Mouse (Mus musculus) layer of hippocampus, postnatal 25 days (tissue): ENCODE data around the gene Anapc16. TPM values are rescaled to one million over a fixed set of nuclear protein-coding genes. Genes with fewer than 3 reads are reported as not detected.
"Not testable (repeated sequence)": the region's sequence is repeated elsewhere in the genome, so short reads cannot be mapped to it uniquely, and the experiment has no call there.

Source experiments
- DNase-seq, 2 experiments: peaks; one replicate each; pipeline ENCODE4 v3.0.0; 2022; ENCODE audit warnings: mixed read lengths in 2 of 2, low spot score in 1 of 2; ENCODE audit errors: extremely low spot score in 1 of 2
- total RNA-seq, 2 experiments: library from RNA; stranded (reverse); gene quantifications; 2 replicates each; pipeline ENCODE4 v1.2.3; 2021

Anapc16 gene
- total RNA-seq, 2 experiments from 2014 or later, result 59.3 to 77.3 TPM

DNA sequence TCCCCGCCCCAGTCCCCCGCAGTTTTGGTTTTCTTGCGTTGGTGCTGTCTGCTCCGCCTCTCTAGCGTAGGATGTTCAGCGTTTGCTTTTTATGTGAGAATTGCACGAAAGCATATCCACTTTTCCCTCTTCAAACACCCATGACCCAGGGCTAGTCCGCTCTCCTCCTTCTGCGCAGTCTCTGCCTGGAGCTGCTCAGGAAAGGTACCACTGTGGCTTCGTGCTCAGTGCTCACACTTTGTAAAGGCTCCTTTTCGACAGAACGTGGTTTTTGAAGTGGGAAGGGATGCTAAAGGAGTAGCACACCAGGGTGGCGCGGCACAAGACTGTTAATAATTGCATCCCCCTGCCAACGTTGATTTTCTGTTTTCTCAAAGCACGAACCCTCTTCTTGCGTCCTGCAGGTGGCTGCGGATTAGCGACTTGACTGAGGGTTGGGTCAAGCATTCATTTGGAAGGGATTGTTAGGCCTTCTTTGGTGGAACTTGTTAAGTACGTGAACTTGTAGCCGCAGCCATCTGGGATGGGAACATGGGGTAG is 348 bp upstream of the Anapc16 start:
- no peak for DNase-seq

DNA sequence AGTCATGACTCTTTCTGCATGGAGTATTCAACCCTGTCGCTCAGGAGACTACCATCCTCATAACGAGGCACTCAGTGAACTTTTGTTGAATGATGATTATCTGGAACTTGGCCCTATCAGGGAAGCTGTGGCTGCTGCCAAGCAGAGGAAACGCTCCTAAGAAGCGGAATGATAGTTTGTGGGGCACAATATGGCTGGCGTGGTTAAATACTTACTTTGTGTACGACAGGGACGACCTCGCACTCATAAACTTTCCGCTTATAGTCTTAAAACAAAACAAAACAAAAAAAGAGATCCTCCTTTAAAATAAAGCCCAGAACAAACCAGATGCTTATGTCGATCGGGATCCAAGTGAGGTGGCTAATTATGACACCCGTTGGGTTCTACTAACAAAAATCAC is 732 bp downstream of the Anapc16 start:
- no peak for DNase-seq

DNA sequence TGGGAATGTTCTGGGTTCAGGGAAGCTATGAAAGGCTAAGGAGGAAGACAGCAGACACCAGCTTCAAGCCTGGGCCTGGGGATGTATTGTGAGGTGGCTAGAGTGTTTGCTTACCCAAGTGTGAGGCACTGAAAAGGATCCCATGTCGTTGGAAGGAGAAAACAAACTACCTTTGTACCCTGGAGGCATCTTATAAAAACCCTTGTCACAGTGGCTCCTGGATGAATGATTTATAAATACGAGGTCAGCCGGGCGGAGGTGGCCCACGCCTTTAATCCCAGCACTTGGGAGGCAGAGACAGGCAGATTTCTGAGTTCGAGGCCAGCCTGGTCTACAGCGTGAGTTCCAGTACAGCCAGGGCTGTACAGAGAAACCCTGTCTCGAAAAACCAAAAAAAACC is 1.3 kb downstream of the Anapc16 start:
- DNase-seq, result not testable (repeated sequence)

DNA sequence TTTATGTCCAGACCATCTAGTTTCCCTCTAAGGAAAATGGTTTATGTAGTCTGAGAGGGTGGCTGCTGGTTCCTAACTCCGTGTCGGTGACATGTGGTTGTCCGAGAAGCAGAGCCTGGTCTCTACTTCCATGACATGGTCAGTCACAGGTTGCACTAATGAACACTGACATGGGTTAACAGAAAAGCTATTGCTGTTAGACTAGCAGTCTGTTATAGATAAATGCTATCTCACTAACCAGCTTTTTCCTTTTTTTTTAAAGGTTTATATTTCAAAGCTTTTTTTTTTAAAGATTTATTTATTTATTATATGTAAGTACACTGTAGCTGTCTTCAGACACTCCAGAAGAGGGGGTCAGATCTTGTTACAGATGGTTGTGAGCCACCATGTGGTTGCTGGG is 3.9 kb downstream of the Anapc16 start:
- no peak for DNase-seq

DNA sequence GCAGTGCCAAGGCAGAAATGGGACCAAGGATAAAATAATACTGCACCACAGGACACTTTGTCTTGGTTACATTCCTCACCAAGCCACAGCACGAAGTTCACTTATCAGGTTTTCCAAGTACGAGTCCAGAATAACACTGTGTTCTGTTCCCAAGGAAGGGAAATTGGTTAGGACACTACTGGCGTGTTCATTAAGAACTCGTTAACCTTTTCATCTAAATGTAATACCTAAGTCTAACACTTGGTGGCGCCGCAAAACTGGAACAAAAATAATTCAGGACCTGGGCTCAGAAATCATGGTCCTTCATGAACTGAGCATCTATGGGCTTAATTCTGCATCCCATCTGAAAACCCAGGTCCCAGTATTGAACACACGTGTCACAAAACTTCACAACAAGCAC is 5.3 kb downstream of the Anapc16 start:
- DNase-seq, result peak in 1 of 2 experiments; percentile 48

DNA sequence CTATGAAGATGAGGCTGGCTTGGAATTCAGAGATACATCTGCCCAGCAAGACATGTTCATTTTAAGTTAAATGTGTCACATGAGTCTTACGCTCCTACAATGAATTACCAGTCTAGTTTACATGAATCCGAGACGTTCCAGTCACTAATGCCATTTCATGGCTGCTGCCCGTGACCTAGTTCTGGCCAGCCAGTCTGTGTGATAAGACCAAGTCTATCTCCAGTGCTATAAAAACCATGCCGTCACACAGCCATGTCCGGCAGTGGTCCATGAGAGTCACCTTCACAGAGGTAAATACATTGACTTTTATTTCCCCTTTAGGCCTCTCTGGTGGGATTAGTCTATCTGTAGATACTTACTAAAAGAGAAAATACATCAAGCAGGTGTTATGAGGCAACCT is 7.0 kb downstream of the Anapc16 start:
- no peak for DNase-seq

DNA sequence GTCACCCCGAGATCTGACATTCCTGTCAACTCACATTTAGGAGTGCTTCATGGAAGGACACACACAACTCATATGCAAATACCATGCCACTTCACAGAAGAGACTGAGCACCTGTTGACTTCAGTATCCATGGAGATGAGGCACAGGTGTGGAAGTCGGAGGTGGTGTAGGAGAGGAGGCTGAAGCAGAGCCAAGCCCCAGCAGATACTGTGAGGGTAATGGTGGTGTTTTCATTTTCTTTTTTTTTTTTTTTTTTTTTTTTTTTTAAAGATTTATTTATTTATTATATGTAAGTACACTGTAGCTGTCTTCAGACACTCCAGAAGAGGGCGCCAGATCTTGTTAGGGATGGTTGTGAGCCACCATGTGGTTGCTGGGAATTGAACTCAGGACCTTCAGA is 9.1 kb downstream of the Anapc16 start:
- not testable (repeated sequence) for DNase-seq

DNA sequence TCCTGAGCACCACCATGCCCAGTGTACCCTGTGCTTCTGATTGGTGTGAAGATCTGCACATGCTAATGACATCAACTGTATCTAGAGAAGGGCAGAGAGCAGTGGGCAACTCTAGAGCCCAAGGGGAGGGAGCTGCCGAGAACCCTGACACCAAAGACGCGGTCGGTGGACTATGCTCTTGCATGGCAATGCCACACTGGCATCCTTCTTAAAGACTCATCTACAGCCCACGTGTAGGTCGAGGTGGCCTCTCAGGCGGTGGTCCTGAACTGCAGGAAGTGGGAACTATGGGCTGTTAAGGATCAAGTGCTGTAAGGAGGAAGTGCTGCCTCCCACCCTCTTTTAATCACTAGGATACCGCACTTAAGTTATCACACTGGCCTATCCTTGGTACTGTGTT is 10.9 kb downstream of the Anapc16 start:
- no peak for DNase-seq

DNA sequence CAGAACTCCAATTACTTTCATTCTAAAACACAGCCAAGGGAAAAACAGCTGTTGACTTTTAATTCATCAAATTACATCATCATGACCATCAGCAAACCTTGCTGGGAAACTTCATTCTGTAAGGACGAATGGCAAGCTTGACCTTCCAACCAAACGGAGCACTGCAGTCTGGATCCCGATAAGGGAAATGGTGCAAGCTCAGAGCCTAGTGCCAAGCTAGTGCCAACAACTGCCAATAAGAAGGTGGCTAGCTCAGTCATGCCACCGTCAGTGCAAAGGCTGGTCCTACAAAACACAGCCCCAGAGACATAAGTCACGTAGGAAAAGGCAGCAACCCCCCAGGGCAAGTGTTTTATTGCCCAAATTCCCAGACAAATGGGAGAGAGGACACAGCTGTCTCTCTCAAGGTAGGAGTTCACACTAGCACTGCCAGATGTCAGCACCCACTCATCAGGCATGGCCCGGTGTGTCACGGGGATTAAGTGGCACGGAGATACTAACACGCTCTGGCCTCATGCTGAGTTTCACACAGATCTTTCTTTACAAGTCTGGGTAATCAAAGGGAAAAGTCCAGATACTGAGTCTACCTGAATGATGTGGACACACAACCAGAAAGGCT is 11.6 kb downstream of the Anapc16 start:
- no peak for DNase-seq

DNA sequence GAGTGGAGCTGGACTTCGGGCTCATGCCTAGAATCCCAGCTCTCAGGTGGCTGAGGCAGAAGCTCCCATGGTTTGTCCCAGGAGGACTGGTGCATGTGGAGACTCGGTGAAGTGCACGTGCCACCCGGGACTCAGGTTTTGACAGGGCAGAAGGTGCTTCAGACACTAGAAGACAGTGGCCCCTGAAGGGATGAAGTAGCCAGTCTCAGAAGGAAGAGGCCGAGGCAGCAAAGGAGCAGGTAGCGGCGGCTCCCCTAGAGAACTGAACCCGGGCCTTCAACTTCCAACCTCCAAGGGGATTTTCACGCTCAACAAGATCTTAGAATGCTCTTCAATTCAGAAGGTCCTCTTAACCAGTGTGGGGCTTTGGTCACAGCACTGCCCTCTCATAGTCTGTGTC is 12.5 kb downstream of the Anapc16 start:
- DNase-seq, result no peak

DNA sequence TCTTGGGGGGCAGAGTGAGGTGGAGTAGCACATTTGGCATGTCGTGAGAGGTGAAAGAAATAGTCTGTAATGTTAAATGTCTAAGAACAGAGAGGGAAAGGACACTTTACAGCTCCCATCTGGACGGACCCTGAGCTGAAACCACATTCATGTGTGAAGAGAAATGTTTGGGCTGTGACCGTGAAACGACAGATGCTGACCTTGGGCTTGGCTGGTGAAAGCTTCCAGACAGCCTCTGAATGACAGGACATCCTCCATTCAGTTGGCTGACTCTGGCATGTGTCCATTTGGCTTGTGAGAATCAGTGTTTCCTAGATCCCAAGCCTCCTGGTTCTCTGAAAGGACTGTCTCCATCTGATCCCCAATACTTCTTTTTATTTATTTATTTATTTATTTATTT is 14.9 kb downstream of the Anapc16 start:
- DNase-seq, result no peak

DNA sequence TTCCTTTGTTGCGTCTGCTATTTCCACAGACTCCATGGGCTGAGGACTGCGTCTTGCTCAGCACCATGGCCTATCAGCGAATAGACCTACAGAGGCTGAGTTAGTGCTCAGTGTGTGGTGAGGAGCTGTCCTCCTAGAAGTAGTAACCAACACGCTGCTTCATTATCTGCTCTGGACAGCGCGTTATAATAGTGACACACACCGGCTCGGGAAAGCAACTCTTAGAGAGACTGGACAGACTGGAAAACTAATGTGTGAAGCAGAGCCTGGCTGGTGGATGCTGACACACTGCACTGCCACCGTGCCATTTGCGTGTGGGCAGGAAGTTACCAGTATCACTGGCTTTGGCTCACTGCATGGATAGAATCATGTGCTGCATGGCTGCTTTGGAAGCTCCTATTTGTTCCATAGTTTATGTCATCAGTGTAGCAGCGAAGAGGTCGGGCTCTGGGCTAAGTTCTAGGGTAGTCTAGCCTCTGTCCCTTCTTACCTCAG is 20.5 kb downstream of the Anapc16 start:
- DNase-seq, result no peak

DNA sequence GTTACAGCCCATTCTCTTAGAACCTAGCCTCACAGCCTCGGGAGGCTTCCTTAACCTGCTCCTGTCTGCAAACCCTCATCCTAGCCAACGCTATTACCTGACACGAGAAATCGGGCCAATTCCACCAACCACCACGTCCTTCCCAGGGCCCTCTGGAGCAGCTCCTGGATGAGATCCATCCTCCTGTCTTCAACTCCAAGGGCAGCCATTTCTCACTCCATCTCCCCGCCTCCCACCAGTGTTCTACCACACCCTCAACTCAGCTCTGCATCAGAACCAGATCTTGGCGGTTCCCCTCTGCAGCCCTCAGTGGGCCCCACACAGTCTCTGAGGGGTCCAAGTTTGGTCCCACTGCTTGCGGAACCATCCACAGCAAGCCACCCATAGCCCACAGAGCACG is 21.1 kb downstream of the Anapc16 start:
- DNase-seq, result no peak

DNA sequence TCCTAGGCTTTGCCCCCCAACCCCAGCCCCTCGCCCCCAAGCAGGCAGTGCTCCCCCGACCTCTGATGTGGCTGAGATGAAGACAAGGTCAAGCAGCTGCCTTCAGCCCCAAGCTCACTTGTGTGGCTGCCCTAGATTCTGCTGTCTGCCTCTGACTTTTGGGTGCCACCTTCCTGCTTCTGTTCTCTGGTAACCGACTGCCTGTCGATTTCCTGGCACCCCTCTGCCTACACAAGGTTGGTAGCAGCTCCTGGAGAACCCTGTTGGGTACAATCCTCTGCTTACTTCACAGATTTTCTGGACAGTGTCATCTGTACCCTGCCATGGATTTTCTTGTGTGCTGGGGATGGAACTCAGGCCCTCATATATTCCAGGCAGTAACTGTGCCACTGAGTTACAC is 21.6 kb downstream of the Anapc16 start:
- no peak for DNase-seq

DNA sequence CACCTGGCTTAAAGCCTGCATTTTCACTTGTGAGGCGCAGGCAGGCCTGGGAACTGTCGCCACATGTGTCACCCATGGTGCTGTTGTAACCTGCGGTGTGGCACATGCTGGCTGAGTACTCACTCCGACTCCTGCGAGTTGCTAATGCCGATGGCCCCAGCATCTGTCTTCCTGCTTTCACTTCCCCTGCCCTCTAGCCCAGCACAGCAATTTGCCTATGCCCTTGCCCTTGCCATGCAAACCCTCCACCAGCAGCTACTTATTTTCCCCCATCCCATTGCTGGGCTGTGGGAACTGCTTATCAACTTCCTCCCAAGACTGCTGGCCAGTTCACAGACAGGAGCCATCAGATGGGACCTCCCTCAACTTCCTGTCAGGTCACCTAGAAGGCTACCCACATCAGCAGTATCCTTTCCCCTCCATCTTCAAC is 22.1 kb downstream of the Anapc16 start:
- no peak for DNase-seq

DNA sequence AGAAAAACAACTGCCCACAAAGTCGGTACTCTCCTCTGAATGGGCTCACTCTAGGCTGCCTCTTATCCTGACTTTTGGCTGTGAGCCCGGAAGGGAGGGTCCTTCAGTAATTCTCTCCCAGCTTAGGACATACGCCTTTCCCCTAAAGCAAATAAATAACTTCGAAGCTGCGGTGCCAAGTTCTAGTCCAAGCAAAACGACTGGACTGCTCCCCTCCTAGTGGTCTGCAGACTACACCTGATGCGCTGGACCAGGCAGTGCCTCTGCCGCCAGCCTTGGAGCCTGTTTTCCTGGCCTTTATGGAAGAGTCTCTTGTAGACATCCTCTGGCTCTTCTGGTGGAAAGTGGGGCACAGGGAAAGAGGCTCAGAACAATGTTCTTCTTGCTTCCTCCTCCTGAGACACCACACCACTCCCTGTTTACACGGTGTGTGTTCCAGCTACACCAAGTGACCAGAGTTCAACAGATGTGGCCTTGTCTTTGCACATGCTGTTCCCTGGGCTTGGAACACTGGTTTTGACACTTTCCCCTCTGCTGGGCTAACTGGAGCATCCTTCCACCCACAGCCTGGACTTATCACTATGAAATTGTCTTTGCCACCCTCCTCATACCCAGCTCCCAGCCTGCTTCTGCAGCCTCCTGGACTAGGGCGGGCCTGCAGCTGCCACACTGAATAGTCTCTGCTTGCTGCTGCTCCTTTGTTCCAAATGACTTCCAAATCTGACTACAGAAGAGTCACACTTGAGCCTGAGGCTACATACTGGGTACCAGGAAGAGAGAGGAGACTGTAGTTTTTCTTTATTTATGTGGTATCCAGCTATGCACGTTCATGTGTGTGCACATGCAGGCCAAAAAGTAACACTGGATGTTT is 23.8 kb downstream of the Anapc16 start:
- DNase-seq, result peak in 1 of 2 experiments; percentile 49

DNA sequence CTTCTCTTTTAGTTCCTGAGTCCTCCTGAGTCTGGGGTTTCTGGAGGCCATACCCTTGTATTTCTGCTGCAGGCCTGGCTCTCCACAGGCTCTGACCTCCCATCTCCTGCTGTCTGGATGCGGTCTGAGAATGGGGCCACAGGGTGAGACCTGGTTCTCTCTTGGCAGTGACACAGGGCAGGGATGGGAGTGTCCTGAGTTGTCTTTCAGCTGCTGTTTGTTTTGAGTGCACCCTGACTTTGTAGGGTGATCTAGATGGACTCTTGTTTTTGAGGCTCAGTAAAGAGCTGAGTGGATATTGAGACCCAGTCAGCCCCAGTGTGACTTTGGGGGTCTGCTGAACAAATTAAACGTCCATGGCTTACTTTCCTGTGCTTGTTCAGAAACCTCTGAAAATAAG is 24.5 kb downstream of the Anapc16 start:
- DNase-seq, result no peak

DNA sequence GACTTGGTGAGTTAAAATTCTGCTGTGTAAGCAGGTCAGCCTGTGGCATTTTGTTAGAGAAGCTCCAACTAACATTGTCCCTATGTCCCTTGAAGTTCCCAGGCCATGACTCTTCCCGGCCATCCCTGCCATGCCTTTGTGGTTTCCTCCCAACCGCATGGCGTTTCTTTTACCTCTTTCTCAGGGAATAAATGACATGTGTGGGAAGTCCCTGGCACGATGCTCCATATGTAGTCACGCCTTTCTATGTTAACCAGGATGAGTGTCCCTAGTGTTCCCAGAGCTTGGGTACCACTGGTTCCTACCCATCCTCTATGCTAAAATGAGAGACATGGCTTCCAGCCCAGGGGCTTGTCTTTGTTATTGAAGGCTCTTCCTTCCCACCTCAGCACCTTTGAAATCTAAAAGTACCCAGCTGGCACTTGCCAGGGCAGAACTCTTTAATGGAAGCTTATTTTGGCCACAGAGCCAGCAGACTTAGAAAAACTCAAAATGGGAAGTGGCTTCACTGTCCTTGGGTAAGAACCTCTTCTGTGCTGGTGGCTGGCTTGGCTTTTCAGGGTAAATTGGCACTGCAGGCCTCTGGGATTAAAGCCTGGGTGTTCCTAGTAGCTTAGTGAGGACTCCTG is 25.1 kb downstream of the Anapc16 start:
- DNase-seq, result no peak

DNA sequence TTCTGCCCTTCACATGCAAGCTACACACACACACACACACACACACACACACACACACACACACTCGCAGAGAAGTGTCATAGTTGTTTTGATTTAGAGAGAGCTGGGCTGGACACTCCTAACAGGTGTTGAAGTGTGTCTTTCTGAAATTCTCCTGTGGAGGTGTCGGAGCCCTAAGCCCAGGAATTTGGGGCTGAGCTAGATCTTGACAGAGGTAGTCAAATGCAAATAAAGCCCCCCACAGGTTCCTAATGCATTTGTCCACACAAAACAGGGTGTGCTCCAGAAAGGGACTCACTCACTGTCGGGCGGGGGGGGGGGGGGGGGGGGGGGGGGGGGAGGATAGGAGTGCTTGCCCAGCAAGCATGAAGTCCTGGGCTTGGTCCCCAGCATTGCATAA is 25.8 kb downstream of the Anapc16 start:
- no peak for DNase-seq

DNA sequence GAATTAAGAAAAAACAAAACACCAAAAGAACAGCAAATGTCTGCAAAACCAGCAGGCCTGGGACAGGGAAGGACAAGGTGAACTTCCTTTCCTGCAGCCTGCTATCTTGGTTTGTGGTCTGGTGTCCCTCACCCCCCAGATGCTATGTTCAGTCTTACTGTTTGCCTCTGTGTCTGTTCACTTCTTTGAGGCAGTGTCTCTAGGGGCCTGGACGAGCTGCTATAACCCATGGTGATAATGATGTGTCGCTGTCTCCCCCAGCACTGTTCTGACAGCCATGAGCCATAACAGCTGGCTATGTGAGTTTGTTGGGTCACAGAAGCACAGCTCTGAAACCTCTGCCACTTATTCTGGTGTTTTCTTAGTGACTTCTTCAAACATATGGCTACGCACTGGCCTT is 28.1 kb downstream of the Anapc16 start:
- DNase-seq, result no peak

DNA sequence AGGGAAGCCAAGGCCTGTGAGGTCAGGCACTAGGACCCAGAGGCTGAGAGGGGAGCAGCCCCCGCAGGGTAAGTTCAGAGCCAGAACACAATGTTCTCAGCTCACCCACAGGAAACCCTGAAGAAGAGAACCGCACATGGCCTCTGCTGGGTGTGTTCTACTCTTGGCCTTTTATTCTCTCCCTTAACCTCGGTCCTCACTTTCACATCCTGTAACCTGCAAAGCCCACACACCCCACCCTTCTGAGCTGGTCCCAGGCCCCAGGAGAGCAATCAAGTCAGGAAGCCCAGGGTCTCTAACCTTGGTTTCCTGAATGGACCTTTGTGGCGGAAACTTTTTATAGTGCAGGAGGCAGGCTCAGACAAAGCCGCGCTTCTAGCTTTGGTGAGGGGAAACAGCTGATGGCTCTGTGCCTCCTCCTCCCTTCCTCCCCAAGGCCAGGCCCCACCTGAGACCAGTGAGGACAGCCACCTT is 28.7 kb downstream of the Anapc16 start:
- DNase-seq, result no peak
